Mouse (Mus musculus): Measurements from ENCODE around the gene Qsox1. TPM values are rescaled to one million over a fixed set of nuclear protein-coding genes. Genes with fewer than 3 reads are reported as not detected.

The Qsox1 gene
- polyA plus RNA-seq, 1 experiment from 2014 or later: 28.4 TPM

- 45% methylated on average over 9 of the region's 9 CpGs for WGBS
- peaks cover 5% of the 10 kb centered on the region; the same call in 1 of the 2 replicates for H3K4me1 ChIP-seq (replicated peaks; ENCODE audit: control insufficient read depth, insufficient read depth, low read length)
Observed at GRCm38 (mm10) chr1:155805607-155806006, 7.1 kb downstream of the Qsox1 start.

GRCm38 (mm10) chr1:155801014-155801991 is 11.4 kb downstream of the Qsox1 start:
- H3K27me3 ChIP-seq (replicated peaks; ENCODE audit: control insufficient read depth, insufficient read depth, low read length): no peaks in the 10 kb centered on the region
- H3K27ac ChIP-seq (ENCODE audit: low read depth, low read length): no peak overlapping the region
- peak; percentile 62 for ATAC-seq
- peak; percentile 34 for TF ChIP-seq CTCF (IDR thresholded peaks at IDR 0.05; ENCODE audit: low read depth)
- H3K4me3 ChIP-seq (ENCODE audit: low read depth, low read length): no peak overlapping the region
- peaks cover 12% of the 10 kb centered on the region; the same call in 1 of the 2 replicates for H3K36me3 ChIP-seq (ENCODE audit: control insufficient read depth, insufficient read depth)
- 66% methylated on average over 11 of the region's 11 CpGs for WGBS
- H3K9me3 ChIP-seq (ENCODE audit: control insufficient read depth): no peaks in the 10 kb centered on the region
- H3K9ac ChIP-seq (ENCODE audit: low read depth, low read length): no peak overlapping the region
- no peaks in the 10 kb centered on the region for H3K4me1 ChIP-seq (replicated peaks; ENCODE audit: control insufficient read depth, insufficient read depth, low read length)
- H3K4me2 ChIP-seq (replicated peaks; ENCODE audit: low read depth): 0 out of 2 replicates have a peak overlapping the region, but pooled peaks have one; percentile 21

More at GRCm38 (mm10) chr1:155805607-155806006, 7.1 kb downstream of the Qsox1 start:
- no peak overlapping the region for H3K4me3 ChIP-seq (ENCODE audit: low read depth, low read length)
- TF ChIP-seq CTCF (IDR thresholded peaks at IDR 0.05; ENCODE audit: low read depth): no peak
- H3K4me2 ChIP-seq (replicated peaks; ENCODE audit: low read depth): peak overlapping the region; percentile 32
- 0 out of 2 replicates have a peak, but pooled peaks have one; percentile 34 for ATAC-seq
- no peaks in the 10 kb centered on the region for H3K27me3 ChIP-seq (replicated peaks; ENCODE audit: control insufficient read depth, insufficient read depth, low read length)
- no peak overlapping the region; the same call in 1 of the 2 replicates for H3K27ac ChIP-seq (ENCODE audit: low read depth, low read length)
- no peaks in the 10 kb centered on the region for H3K9me3 ChIP-seq (ENCODE audit: control insufficient read depth)
- H3K36me3 ChIP-seq (ENCODE audit: control insufficient read depth, insufficient read depth): peaks cover 12% of the 10 kb centered on the region; the same call in 1 of the 2 replicates
- no peak overlapping the region for H3K9ac ChIP-seq (ENCODE audit: low read depth, low read length)

GRCm38 (mm10) chr1:155798000-155798399 is 14.7 kb downstream of the Qsox1 start:
- TF ChIP-seq CTCF (IDR thresholded peaks at IDR 0.05; ENCODE audit: low read depth): no peak
- Histone ChIP-seq H3K4me2 (replicated peaks; ENCODE audit: low read depth) (no peak overlapping the region), H3K27me3 (replicated peaks; ENCODE audit: control insufficient read depth, insufficient read depth, low read length) (no peaks in the 10 kb centered on the region), H3K27ac (ENCODE audit: low read depth, low read length) (no peak overlapping the region), H3K36me3 (ENCODE audit: control insufficient read depth, insufficient read depth) (peaks cover 28% of the 10 kb centered on the region), H3K4me3 (ENCODE audit: low read depth, low read length) (no peak overlapping the region), H3K9me3 (ENCODE audit: control insufficient read depth) (no peaks in the 10 kb centered on the region), H3K4me1 (replicated peaks; ENCODE audit: control insufficient read depth, insufficient read depth, low read length) (no peaks in the 10 kb centered on the region), H3K9ac (ENCODE audit: low read depth, low read length) (no peak overlapping the region)
- no peak for ATAC-seq
- 90% methylated on average over 4 of the region's 4 CpGs for WGBS

GRCm38 (mm10) chr1:155797425-155797824 is 15.3 kb downstream of the Qsox1 start:
- H3K27me3 ChIP-seq (replicated peaks; ENCODE audit: control insufficient read depth, insufficient read depth, low read length): no peaks in the 10 kb centered on the region
- no peak for TF ChIP-seq CTCF (IDR thresholded peaks at IDR 0.05; ENCODE audit: low read depth)
- H3K4me2 ChIP-seq (replicated peaks; ENCODE audit: low read depth): no peak overlapping the region
- H3K4me1 ChIP-seq (replicated peaks; ENCODE audit: control insufficient read depth, insufficient read depth, low read length): no peaks in the 10 kb centered on the region
- no peak for ATAC-seq
- 72% methylated on average over 4 of the region's 4 CpGs for WGBS
- H3K9me3 ChIP-seq (ENCODE audit: control insufficient read depth): no peaks in the 10 kb centered on the region
- H3K9ac ChIP-seq (ENCODE audit: low read depth, low read length): no peak overlapping the region
- H3K4me3 ChIP-seq (ENCODE audit: low read depth, low read length): no peak overlapping the region
- peaks cover 26% of the 10 kb centered on the region for H3K36me3 ChIP-seq (ENCODE audit: control insufficient read depth, insufficient read depth)
- no peak overlapping the region for H3K27ac ChIP-seq (ENCODE audit: low read depth, low read length)

GRCm38 (mm10) chr1:155796757-155797405 is 15.8 kb downstream of the Qsox1 start:
- no peak overlapping the region for H3K4me3 ChIP-seq (ENCODE audit: low read depth, low read length)
- H3K4me2 ChIP-seq (replicated peaks; ENCODE audit: low read depth): no peak overlapping the region
- H3K36me3 ChIP-seq (ENCODE audit: control insufficient read depth, insufficient read depth): peaks cover 31% of the 10 kb centered on the region
- H3K4me1 ChIP-seq (replicated peaks; ENCODE audit: control insufficient read depth, insufficient read depth, low read length): no peaks in the 10 kb centered on the region
- no peaks in the 10 kb centered on the region for H3K9me3 ChIP-seq (ENCODE audit: control insufficient read depth)
- H3K27me3 ChIP-seq (replicated peaks; ENCODE audit: control insufficient read depth, insufficient read depth, low read length): no peaks in the 10 kb centered on the region
- H3K9ac ChIP-seq (ENCODE audit: low read depth, low read length): no peak overlapping the region
- peak; percentile 50; the same call in 1 of the 2 replicates for ATAC-seq
- no peak for TF ChIP-seq CTCF (IDR thresholded peaks at IDR 0.05; ENCODE audit: low read depth)
- WGBS: 62% methylated on average over 11 of the region's 11 CpGs
- H3K27ac ChIP-seq (ENCODE audit: low read depth, low read length): no peak overlapping the region

- TF ChIP-seq CTCF (IDR thresholded peaks at IDR 0.05; ENCODE audit: low read depth): no peak
- WGBS: 91% methylated on average over 5 of the region's 5 CpGs
- Histone ChIP-seq H3K4me3 (ENCODE audit: low read depth, low read length) (no peak overlapping the region), H3K27me3 (replicated peaks; ENCODE audit: control insufficient read depth, insufficient read depth, low read length) (no peaks in the 10 kb centered on the region), H3K27ac (ENCODE audit: low read depth, low read length) (no peak overlapping the region), H3K4me2 (replicated peaks; ENCODE audit: low read depth) (no peak overlapping the region), H3K9me3 (ENCODE audit: control insufficient read depth) (no peaks in the 10 kb centered on the region), H3K9ac (ENCODE audit: low read depth, low read length) (no peak overlapping the region), H3K36me3 (ENCODE audit: control insufficient read depth, insufficient read depth) (peaks cover 34% of the 10 kb centered on the region), H3K4me1 (replicated peaks; ENCODE audit: control insufficient read depth, insufficient read depth, low read length) (no peaks in the 10 kb centered on the region)
- no peak for ATAC-seq
Observed at GRCm38 (mm10) chr1:155795791-155796233, 16.9 kb downstream of the Qsox1 start.
